Mouse (Mus musculus): ENCODE data around the gene Slfn9.
"Not testable (repeated sequence)": the region's sequence is repeated elsewhere in the genome, so short reads cannot be mapped to it uniquely, and the experiment has no call there.

Slfn9 gene

DNA sequence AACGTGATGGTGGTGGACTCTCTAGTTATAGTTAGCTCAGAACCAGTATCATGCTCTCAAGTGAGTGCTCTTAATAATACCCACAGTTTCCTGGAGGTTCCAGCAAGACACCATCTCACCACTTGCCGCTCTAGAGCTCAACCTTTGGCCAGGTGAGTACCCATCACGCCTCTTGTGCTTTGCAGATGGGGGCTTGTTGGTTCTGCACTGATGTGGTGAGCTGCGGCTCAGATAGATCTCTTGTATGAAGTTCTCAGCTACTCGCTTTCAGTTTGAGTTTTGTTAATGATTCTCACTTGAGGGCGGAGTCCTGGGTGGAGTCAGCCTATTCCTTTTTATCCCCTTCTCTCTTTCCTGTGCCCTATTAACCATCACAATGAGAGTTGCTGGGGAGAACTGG lies 37.0 kb downstream of the Slfn9 start:
- DNase-seq (ENCODE audit: low read depth), result no peak

DNA sequence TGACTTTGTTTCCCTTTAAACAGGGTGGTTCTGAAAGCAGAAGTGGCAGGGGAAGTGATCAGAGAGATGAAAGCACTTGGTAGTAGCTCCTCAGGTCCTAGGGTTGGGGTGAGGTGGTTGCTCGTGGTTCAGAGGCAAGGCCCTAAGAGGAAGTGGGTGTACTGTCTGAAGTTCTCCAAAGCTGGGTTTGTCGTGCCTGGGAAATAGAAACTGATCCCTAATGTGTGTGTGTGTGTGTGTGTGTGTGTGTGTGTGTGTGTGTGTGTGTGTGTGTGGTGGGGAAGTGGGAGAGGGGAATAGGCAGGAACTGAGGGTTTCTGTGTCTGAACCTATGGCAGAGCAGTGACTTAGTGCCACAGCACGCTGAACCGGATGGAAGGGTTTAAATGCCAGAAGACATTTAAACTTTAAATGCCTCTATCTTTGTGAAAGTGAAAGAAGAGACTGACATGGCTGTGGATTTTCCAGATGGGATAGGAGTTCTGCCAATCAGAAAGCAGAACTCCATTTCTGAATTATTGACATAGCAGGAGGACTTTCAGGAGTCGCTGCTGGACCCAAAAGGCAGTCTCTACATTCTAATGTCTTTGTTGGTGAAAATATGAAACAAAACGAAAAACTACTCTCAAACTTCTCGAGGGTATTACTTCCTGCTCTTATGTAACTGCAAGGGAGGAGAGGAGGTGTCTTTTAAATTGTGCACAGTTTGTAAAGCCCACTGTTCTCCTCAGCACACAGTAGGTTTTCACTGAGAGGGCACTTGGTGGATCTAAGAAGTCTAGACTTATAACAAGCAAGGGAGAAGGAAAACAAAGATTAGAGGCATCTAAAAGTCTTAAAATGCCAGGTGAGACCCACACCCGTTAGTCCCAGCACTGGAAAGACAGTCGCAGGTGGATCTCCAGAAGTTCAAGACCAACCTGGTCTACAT lies 38.8 kb downstream of the Slfn9 start:
- no peak for DNase-seq (ENCODE audit: low read depth)

DNA sequence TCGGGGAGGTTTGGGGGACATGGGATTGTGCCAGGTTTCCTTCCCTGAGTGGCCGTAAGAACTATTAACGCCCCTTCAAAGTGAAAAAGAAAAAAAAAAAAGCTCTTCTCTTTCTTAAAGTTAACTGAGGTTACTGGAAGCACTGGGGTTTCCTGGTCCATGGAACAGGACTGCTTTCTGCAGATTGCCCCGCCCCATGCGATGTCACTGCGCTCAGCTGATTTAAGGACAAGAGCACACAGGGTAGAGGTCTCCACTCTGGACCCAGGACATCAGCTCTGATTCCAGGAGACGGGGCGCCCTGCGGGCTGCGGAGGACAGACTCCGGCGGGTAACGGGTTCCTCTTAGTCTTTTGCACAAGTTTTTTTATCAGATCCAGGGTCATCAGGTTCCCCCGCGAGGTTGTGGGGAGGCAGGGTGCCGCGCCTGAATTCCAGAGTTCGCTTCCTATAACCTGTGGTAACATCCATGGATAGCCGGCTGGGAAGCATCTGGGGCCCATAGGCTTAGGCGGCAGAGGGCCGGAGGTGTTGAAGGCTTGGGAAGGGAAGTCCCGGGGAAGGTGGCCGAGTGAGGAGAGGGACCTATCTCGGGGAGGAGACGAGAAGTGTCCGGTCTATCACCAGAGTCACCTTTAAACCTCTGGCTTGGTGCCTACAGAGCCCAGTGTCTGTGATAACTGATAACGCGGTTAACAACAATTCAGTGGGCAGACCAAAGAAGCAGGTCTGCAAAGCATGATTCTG lies 39.6 kb downstream of the Slfn9 start:
- no peak for DNase-seq (ENCODE audit: low read depth)

DNA sequence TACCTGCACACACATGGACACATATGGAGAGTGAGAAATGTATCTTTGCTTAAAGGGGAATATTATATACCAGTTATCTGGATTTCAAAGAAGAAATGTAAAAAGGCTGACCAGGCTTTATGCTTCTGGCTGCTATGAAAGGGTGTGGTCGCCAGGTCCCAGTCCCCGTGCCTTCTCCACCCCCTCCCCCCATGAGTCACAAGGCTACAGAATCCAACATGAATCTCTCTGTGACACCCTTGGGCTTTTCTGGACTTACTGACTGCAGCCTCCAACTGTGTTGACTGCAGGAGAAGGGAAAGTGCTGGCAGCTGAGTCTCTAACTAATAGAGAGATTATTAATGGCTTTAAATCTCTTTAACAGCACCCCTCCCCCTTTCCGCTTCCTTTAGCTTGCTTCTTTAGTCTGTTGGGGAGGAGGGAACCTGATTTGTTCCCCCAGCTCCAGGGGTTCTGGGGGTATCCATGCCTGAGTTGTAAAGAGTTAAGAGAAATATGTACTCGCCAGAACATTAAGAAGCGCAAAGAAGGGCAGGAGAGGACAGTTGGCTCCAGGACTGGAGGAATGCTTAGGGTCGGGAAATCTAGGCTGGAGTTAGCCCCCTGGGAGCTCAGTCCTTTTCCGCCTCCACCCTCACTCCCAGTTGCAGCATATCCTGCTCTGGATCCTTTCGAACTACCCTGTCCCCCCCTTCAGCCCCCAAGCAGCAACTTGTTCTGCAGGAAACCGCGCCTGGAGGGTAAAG lies 40.7 kb downstream of the Slfn9 start, which contains the start of gene Slfn5:
Gene Slfn5, plus strand, starts transcription at position 614 of the 746 bp plus-strand sequence.
- no peak for DNase-seq (ENCODE audit: low read depth)

DNA sequence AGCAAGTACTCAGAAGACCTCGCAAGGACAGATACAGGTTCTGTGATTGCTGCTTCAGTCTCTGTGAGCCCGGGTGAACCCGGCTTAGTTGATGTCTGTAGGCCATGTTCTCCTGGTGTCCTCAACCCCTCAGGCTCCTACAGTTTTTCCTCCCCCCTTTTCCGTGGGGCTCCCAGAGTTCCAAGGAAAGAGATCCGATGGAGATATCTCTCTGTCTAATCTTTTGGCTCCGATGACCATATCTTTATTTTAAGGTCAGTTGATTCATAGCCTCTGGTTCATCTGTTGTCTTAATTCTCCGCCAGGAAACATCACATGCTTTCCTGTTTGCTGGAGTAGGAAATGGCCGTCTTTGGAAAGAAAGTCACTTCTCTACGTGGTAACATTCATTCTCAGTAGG lies 42.6 kb downstream of the Slfn9 start:
- DNase-seq (ENCODE audit: low read depth), result no peak

DNA sequence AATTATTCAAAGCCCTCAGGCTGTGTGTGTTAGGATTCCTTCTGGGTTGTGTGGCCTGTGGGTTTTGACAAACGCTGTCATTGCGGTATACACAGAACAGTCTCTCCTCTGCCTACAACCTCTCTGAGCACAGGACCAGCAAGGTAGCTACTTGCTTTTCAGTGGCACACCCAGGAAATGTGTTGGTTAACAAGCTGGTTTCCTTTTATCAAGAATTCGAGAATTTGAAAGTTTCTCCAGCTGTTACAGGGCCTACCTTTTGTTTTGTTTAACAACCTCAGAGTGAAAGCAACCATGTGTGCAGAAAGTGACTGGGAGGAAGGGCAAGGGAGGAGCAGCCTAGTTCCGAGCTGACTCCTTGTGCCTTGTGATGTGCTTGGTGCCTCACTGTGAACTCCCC lies 44.2 kb downstream of the Slfn9 start:
- no peak for DNase-seq (ENCODE audit: low read depth)

DNA sequence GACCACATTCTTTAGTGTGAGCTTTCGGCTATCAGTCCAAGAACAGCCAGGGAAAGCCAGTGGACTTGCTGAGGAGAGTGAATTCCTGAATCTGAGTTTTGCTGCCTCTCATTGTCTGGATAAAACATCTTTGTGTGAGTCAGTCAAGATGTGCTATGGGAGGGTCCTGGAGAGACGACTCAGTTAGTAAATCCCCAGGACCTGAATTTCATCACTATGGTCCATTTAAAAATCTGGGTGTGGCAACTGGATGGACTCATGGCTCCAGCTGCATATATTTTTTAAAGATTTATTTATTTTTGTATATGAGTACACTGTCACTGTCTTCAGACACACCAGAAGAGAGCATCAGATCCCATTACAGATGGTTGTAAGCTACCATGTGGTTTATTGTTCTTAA lies 46.0 kb downstream of the Slfn9 start:
- DNase-seq (ENCODE audit: low read depth), result no peak

DNA sequence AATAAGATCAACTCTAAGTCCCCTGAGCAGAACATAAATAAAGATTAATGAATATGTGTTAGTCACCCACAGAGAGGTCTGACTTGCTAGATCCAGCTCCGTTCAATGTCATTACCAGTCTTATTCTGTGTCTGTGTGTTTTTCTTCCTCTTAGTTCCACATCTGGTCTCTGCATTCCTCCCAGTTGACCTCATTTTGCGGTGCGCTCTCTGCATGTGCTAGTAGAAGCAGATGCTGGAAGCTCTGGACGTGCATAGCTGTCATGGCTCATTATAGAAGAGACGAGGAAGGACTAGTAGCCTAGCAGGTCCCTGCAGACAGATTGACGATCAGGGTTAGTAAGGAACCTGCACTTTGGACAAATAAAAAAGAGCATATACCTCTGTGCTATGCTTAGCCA lies 48.3 kb downstream of the Slfn9 start:
- DNase-seq (ENCODE audit: low read depth), result no peak

DNA sequence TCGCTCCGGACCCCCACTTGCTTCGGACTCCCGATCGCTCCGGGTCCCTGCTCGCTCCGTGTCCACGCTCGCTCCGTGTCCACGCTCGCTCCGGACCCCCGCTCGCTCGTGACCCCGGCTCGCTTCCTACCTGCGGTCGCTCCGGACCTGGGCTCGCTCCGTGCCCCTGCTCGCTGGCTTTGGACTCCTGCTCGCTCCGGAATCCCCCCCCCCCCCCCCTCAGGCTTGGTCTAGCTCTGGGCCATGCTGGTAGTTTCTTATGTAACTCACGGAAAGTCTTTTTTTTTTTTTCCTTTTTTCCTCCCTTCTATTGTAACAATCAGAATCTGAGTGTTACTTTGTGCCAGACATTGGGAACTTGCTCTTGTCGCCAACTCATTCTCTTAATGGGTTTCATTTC lies 58.4 kb downstream of the Slfn9 start:
- no peak for DNase-seq (ENCODE audit: low read depth)

DNA sequence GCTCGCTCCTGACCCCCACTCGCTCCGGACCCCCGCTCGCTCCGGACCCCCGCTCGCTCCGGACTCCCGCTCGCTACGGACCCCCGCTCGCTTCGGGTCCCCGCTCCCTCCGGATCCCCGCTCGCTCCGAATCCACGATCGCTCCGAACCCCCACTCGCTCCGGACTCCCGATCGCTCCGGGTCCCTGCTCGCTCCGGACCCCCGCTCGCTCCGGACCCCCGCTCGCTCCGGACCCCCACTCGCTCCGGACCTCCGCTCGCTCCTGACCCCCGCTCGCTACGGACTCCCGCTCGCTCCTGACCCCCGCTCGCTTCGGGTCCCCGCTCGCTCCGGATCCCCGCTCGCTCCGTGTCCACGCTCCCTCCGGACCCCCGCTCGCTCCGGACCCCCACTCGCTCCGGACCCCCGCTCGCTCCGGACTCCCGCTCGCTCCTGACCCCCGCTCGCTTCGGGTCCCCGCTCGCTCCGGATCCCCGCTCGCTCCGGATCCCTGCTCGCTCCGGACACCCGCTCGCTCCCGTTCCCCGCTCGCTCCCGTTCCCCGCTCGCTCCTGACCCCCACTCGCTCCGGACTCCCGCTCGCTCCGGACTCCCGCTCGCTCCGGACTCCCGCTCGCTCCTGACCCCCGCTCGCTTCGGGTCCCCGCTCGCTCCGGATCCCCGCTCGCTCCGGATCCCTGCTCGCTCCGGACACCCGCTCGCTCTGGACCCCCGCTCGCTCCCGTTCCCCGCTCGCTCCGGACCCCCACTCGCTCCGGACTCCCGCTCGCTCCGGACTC lies 59.8 kb downstream of the Slfn9 start:
- not testable (repeated sequence) for DNase-seq (ENCODE audit: low read depth)

DNA sequence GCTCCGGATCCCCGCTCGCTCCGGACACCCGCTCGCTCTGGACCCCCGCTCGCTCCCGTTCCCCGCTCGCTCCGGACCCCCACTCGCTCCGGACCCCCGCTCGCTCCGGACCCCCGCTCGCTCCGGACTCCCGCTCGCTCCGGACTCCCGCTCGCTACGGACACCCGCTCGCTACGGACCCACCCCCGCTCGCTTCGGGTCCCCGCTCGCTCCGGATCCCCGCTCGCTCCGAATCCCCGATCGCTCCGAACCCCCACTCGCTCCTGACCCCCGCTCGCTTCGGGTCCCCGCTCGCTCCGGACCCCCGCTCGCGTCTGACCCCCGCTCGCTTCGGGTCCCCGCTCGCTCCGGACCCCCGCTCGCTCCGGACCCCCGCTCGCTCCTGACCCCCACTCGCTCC lies 60.5 kb downstream of the Slfn9 start:
- not testable (repeated sequence) for DNase-seq (ENCODE audit: low read depth)

DNA sequence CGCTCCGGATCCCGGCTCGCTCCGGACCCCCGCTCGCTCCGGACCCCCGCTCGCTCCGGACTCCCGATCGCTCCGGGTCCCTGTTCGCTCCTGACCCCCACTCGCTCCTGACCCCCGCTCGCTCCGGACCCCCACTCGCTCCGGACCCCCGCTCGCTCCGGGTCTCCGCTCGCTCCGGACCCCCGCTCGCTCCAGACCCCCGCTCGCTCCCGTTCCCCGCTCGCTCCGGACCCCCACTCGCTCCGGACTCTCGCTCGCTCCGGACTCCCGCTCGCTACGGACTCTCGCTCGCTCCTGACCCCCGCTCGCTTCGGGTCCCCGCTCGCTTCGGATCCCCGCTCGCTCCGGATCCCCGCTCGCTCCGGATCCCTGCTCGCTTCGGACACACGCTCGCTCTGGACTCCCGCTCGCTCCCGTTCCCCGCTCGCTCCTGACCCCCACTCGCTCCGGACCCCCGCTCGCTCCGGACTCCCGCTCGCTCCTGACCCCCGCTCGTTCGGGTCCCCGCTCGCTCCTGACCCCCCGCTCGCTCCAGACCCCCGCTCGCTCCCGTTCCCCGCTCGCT lies 61.2 kb downstream of the Slfn9 start:
- DNase-seq (ENCODE audit: low read depth), result not testable (repeated sequence)

DNA sequence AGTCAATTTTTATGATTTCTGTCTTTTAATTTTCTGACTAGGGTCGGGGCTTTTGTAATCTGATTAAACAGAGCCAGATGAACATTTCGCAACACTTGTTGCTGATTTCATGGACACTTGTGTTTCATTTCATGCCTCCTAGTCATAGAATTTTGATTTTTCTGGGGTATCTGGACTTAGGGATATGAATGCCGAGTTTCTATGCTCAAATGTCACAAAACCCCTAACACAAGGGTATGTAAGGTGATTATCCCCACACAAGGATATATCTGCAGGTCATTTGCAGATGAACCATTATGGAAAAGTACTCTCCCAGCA lies 62.0 kb downstream of the Slfn9 start:
- no peak for DNase-seq (ENCODE audit: low read depth)

DNA sequence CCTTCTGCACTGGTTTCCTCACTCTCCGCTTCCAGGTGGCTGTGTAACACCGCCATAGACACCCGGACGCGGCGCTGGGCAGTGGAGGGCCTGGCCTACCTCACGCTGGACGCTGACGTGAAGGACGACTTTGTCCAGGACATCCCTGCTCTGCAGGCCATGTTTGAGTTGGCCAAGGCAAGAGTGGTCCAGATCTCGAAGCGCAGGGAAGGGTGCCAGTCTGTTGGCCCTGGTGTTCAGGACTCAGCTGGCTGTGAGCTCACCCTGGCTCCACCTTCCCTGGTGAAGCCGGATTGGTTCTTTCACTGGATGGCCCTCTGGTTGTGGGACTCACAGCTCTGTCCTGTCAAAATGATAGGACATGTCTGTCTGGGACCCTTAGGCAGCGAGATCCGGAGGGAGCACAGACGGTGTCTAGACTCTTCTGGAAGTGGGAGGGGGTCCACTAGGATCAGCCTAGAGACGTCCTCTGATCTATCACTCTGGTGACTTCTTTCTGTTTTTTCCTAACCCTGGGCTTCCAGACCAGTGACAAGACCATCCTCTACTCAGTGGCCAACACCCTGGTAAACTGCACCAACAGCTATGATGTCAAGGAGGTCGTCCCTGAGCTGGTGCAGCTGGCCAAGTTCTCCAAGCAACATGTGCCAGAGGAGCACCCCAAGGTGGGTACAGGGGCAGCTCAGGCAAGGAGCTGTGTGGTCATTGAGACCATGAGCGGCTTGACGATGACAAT lies 62.6 kb downstream of the Slfn9 start:
- DNase-seq (ENCODE audit: low read depth), result no peak
